Mouse (Mus musculus) left cerebral cortex, postnatal 4 days (tissue): ENCODE data around the gene Slc35f4. TPM values are rescaled to one million over a fixed set of nuclear protein-coding genes. Genes with fewer than 3 reads are reported as not detected.
"Not testable (repeated sequence)": the region's sequence is repeated elsewhere in the genome, so short reads cannot be mapped to it uniquely, and the experiment has no call there.

Experiments
- DNase-seq: peaks from one replicate; pipeline ENCODE4 v3.0.0-alpha.2; 2022
- intact Hi-C: fragments of 180-260 bp; cut with DNase I; formaldehyde crosslinking; loops from one replicate; pipeline ENCODE4 v1.15.1; 2025
- microRNA-seq: library from miRNA; unstranded; fragments of <30 nt; microRNA quantifications from one replicate; pipeline ENCODE4 v1.2.0, GENCODE M21; 2022
- total RNA-seq, 2 experiments: library from RNA; stranded (reverse); gene quantifications; 2 replicates each; pipeline ENCODE4 v1.2.3; 2021

The Slc35f4 gene
- total RNA-seq, 2 experiments from 2014 or later, result 19.2 to 20.0 TPM

DNA sequence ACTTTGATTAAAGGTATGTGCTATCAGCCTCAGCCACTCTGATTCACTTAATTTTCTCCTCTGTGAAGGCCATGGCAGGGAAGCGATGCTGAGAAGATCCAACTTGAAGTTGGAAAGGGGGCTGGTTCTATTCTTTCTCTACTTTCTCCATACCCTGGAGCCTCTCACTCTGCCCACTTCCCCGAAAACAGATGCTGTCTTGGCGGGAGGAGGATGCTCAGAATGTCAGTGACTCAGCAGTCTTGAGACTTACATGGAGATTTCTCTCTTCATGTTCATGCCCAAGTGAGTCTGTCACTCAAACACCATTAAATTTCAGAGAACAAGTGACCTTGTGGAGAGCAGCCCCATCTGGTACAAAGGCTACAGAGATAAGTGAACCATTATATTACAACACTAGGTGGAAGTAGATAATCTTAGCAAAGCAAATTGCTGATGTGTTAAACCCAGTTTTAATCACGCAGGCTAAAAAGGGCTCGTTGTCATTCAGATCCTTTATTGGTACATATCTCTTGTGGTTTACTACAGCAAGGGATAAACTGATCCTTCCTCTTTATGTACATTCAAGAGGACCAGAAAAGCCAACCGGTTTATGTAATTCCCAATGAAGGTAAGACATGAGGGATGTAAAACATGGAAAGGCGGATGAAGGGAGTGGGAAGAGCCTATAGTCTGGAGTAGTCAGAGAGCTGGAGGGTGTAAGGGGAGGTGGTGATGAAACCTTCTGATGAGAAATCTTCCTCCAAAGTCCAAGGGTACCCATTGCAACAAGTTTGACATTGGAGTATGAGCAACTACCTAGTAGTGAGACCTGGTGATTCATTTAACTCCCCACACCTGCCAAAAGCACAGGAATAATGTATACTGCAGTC is 241.8 kb downstream of the Slc35f4 start:
- DNase-seq, result no peak
- intact Hi-C loops, result no loop called here

- no peak for DNase-seq
- intact Hi-C loops, result no loop called here
Observed at GRCm38 (mm10) chr14:49278880-49279279, 247.0 kb downstream of the Slc35f4 start.

DNA sequence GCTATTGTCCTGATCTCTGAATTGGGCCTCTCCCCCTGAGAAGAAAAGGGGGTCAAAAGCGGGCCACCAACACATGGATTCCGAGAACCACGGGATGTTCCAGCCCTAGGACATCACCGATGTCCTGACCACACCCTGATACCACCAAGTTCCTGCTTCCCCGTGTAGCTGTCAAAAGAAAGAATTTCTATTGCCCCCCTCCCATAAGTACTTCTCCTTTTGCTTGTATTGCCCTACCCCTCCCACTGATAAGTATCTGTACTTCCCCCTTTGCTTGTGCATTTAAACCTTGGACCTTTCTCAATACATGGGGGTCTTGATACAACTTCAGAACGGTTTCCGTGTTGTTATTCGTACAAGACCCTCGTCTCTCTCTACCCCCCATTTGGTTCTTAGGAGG is 247.4 kb downstream of the Slc35f4 start:
- DNase-seq, intact Hi-C loops: not testable (repeated sequence)

GRCm38 (mm10) chr14:49277642-49278041 is 248.2 kb downstream of the Slc35f4 start:
- no peak for DNase-seq
- intact Hi-C loops, result no loop called here

DNA sequence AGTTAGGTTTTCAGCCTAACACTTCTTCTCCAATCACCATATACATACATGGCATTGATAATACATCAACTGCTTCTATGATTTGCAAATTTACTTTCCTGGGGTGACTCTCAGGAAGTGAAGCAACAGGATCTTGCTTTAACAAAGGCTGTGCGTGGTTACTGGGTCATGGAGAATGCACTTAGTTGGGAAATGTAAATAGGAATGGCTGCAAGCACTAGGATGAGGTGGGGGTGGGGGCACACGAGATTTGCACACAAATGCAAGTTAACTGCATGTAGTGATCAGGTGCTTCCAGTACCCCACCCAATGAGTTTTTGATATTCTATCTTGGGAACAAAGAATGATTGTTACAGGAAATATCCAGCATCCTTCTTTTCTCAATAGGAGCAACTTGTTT is 250.5 kb downstream of the Slc35f4 start:
- no peak for DNase-seq
- intact Hi-C loops, result no loop called here

DNA sequence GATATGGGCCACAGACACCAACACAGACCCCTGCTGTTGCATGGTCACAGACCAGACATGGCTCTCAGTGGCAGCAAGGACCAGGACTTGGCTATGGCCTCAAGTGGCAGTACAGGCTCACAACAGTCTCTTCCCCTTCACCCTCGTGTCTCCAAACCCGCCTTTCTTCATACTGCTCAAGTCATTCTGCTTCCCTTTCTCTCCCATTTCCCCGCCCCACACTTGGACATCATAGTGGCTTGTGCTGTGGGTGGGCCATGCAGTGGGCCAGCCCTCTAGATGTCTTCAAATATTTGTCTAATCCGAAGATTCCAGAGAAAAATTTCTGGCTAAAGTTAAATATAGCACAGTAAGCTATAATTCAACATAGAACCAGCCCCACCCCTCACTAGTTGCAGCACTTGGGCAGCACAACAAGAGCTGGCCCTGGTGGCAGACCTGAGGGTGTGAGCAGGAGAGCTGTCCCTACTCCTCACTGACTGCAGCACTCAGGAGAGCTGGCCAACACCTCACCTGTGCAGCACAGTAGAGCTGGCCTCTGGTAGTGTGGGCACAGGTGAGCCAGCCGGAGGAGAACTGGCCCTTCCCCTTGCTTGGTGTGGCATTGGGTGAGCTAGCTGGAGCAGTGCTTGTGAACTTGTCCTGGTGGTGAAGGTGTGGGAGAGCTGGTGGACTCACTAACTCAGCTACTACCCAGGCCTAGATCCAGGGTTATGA is 260.4 kb downstream of the Slc35f4 start:
- intact Hi-C loops, result no loop called here
- no peak for DNase-seq

Small RNA genes lying within 50 kb of the gene (microRNA-seq; reads per million reads assigned to microRNA genes)
- gene Gm22949, result not detected
